Mouse (Mus musculus): ENCODE results near the gene Map3k11. TPM values are rescaled to one million over a fixed set of nuclear protein-coding genes. Genes with fewer than 3 reads are reported as not detected.
A peak's percentile ranks its signal among the peaks of the same experiment; 100 is the strongest.

Gene Map3k11
- polyA plus RNA-seq, 1 experiment from 2014 or later: 13.8 TPM

DNA sequence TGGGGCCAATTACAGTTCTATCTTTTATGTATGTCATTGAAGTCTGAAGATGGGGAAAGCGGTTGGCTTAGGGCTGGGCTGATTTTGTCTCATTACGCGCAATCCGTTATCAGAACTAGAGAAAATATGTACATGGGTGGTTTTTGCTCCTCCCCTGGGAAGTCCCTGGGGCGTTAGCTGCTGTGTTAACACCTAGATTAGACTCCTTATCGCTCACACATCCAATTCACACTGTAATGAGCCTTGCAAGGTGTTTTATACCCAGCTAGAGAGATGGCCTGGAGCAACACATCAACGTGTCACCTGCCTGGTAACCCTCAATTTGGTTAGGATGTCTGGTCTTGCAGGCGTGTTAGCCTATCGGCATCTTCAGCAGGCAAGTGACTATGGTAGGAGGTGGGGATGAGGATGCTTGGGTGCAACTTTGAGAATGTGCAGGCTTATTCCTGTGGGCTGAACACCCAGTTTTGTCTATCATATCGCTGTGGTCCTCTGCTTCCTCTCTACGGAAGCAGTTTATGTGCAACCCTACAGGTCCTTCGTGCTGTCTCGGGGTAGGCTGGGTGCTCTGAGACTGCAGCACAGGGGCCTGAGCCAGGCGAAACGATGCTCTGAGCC, 38.5 kb downstream of the Map3k11 start:
- Histone ChIP-seq H3K27me3 (no peaks in the 10 kb centered on the region), H3K4me3 (replicated peaks) (peak overlapping the region; percentile 99), H3K9ac (peak overlapping the region; percentile 100), H3K27ac (peak overlapping the region; percentile 99), H3K9me3 (replicated peaks) (no peaks in the 10 kb centered on the region), H3K36me3 (peaks cover 36% of the 10 kb centered on the region), H3K4me2 (peak overlapping the region; percentile 91), H3K4me1 (replicated peaks) (peaks cover 84% of the 10 kb centered on the region)
- ATAC-seq (ENCODE audit: low read depth): peak; percentile 62
- WGBS (ENCODE audit: insufficient replicate concordance): 12% methylated on average over 15 of the region's 15 CpGs
- peak; percentile 80 for DNase-seq

GRCm38 (mm10) chr19:5727701-5728100, 39.2 kb downstream of the Map3k11 start:
- peaks cover 29% of the 10 kb centered on the region for H3K36me3 ChIP-seq
- no peaks in the 10 kb centered on the region for H3K27me3 ChIP-seq
- peaks cover 80% of the 10 kb centered on the region for H3K4me1 ChIP-seq (replicated peaks)
- H3K4me2 ChIP-seq: peak overlapping the region; percentile 91
- peak overlapping the region; percentile 100 for H3K9ac ChIP-seq
- ATAC-seq (ENCODE audit: low read depth): no peak
- peak overlapping the region; percentile 99 for H3K27ac ChIP-seq
- no peaks in the 10 kb centered on the region for H3K9me3 ChIP-seq (replicated peaks)
- peak overlapping the region; percentile 99 for H3K4me3 ChIP-seq (replicated peaks)
- DNase-seq: peak; percentile 81
- 2% methylated on average over 14 of the region's 14 CpGs for WGBS (ENCODE audit: insufficient replicate concordance)

GRCm38 (mm10) chr19:5728631-5729443, 40.3 kb downstream of the Map3k11 start:
- ATAC-seq (ENCODE audit: low read depth) (no peak), DNase-seq (no peak)
- peaks cover 18% of the 10 kb centered on the region for H3K36me3 ChIP-seq
- H3K4me2 ChIP-seq: peak overlapping the region; percentile 91
- H3K27me3 ChIP-seq: peaks cover 3% of the 10 kb centered on the region
- peaks cover 69% of the 10 kb centered on the region for H3K4me1 ChIP-seq (replicated peaks)
- H3K9me3 ChIP-seq (replicated peaks): no peaks in the 10 kb centered on the region
- H3K4me3 ChIP-seq (replicated peaks): peak overlapping the region; percentile 99
- peak overlapping the region; percentile 99 for H3K27ac ChIP-seq
- WGBS (ENCODE audit: insufficient replicate concordance): 11% methylated on average over 37 of the region's 37 CpGs
- peak overlapping the region; percentile 100 for H3K9ac ChIP-seq

DNA sequence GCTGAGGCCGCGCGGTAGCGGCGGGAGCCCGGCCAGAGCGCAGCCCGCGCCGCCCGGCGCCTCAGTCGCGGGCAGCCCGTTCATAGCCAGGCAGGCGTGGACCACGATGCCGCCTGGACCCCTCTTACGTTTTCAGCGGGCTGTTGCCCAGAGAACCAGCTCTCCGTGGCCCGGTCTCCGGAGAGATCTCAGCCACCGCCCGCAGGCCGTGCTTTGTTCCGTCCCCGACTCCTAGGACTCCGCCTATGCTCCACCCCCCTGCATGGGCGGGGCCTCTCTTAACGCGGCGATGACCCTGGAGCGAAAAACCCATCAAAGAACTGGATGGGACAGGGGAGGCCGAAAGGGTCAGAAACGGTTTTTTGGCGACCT, 40.9 kb downstream of the Map3k11 start, which contains the start of gene Fam89b:
Fam89b (minus strand) TSS at position 210 of the 372 bp plus-strand sequence.
- peak; percentile 55 for ATAC-seq (ENCODE audit: low read depth)
- peak within 1 kb of the TSS; percentile 99 for H3K4me3 ChIP-seq (replicated peaks)
- peak; percentile 87 for DNase-seq
- H3K9ac ChIP-seq: peak within 1 kb of the TSS; percentile 100
- H3K27ac ChIP-seq: peak within 1 kb of the TSS; percentile 99
- peaks cover 63% of the 10 kb centered on the region for H3K4me1 ChIP-seq (replicated peaks)
- peak within 1 kb of the TSS; percentile 91 for H3K4me2 ChIP-seq
- peaks cover 7% of the 10 kb centered on the region for H3K27me3 ChIP-seq
- H3K9me3 ChIP-seq (replicated peaks): no peaks in the 10 kb centered on the region
- H3K36me3 ChIP-seq: peaks cover 12% of the 10 kb centered on the region
- under 1% methylated on average over 37 of the region's 37 CpGs for WGBS (ENCODE audit: insufficient replicate concordance)

DNA sequence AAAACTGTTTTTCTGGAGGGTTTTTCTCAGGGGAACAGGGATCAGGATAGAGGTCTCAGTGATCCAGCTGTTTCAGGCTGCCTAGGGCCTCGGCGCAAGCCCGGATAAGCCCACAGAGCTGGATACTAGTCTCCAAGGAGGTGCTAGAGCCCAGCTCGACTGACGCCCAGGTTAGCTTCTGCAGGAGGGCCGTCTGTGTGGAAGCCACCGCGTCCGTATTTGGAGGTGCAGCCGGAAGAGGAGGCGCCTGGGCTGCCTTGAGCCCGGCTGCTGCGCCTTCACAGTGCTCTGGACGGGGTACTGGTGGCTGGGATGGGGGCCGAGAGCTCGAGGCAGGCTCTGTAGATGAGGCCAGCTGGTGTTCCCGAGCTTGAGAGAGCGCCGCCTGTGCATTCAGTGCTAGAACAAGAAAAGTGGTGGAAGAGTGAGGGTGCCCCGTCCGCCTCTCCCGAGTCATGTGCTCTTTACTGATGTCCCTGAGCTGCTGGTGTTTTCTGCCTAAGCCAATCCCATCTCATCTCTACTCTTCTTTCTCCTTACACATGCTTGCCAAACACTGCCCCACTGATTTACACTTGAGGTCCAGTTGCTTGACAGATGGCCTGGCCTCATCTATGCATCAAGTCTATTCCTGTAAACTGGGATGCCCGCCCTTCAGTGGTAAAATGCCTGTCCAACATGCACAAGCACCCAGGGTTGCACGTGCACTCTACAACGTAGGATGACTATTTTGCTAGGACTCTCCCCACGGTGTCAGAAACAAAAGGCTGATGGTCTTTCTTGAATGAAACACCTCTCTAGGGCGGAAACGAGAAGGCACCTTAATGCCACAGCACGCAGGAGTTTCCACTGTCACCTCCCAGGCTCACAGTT, 42.0 kb downstream of the Map3k11 start:
- DNase-seq (no peak), ATAC-seq (ENCODE audit: low read depth) (no peak)
- peaks cover 18% of the 10 kb centered on the region for H3K27me3 ChIP-seq
- peak overlapping the region; percentile 100 for H3K9ac ChIP-seq
- 73% methylated on average over 29 of the region's 29 CpGs for WGBS (ENCODE audit: insufficient replicate concordance)
- peak overlapping the region; percentile 99 for H3K27ac ChIP-seq
- peaks cover 57% of the 10 kb centered on the region for H3K4me1 ChIP-seq (replicated peaks)
- peaks cover 12% of the 10 kb centered on the region for H3K36me3 ChIP-seq
- peak overlapping the region; percentile 91 for H3K4me2 ChIP-seq
- no peaks in the 10 kb centered on the region for H3K9me3 ChIP-seq (replicated peaks)
- peak overlapping the region; percentile 99 for H3K4me3 ChIP-seq (replicated peaks)

- Histone ChIP-seq H3K27ac (peak overlapping the region; percentile 71), H3K36me3 (peaks cover 12% of the 10 kb centered on the region), H3K4me1 (replicated peaks) (peaks cover 55% of the 10 kb centered on the region), H3K27me3 (peaks cover 25% of the 10 kb centered on the region), H3K4me2 (peak overlapping the region; percentile 91), H3K9ac (peak overlapping the region; percentile 100), H3K9me3 (replicated peaks) (no peaks in the 10 kb centered on the region), H3K4me3 (replicated peaks) (peak overlapping the region; percentile 99)
- 1% methylated on average over 47 of the region's 47 CpGs for WGBS (ENCODE audit: insufficient replicate concordance)
- peak; percentile 87 for DNase-seq
- peak; percentile 41 for ATAC-seq (ENCODE audit: low read depth)
These were observed 42.9 kb downstream of the Map3k11 start for GRCm38 (mm10) chr19:5731264-5731978.

DNA sequence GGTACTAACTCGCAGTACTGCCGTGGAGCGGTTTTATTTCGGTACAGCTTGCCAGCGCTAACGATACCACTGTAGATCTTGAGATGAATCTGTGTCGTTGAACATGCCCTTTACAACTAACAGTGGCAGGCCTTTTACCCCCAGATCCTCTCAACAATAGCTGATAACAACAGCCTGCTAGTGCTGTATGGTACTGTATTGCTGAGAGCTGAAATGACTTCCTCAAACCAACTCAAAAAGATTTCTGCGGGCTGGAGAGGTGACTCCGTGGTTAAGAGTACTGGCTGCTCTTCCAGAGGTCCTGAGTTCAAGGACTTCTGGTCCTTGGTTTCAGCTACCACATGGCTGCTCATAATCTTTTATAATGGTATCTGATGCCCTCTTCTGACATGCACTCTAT, 45.8 kb downstream of the Map3k11 start:
- 64% methylated on average over 9 of the region's 9 CpGs for WGBS (ENCODE audit: insufficient replicate concordance)
- Histone ChIP-seq H3K36me3 (peaks cover 7% of the 10 kb centered on the region), H3K9ac (no peak overlapping the region; the same call in 1 of the 2 replicates), H3K27ac (no peak overlapping the region), H3K4me1 (replicated peaks) (peaks cover 28% of the 10 kb centered on the region), H3K4me3 (replicated peaks) (no peak overlapping the region), H3K9me3 (replicated peaks) (no peaks in the 10 kb centered on the region), H3K4me2 (no peak overlapping the region), H3K27me3 (peaks cover 48% of the 10 kb centered on the region)
- DNase-seq (no peak), ATAC-seq (ENCODE audit: low read depth) (no peak)

GRCm38 (mm10) chr19:5739446-5739845, 50.9 kb downstream of the Map3k11 start:
- H3K4me3 ChIP-seq (replicated peaks): no peak overlapping the region
- peaks cover 92% of the 10 kb centered on the region for H3K27me3 ChIP-seq
- H3K36me3 ChIP-seq: no peaks in the 10 kb centered on the region
- ATAC-seq (ENCODE audit: low read depth) (no peak), DNase-seq (no peak)
- H3K27ac ChIP-seq: no peak overlapping the region
- no peak overlapping the region for H3K9ac ChIP-seq
- H3K4me1 ChIP-seq (replicated peaks): peaks cover 18% of the 10 kb centered on the region
- no peak overlapping the region for H3K4me2 ChIP-seq
- WGBS (ENCODE audit: insufficient replicate concordance): 54% methylated on average over 2 of the region's 2 CpGs
- H3K9me3 ChIP-seq (replicated peaks): no peaks in the 10 kb centered on the region

DNA sequence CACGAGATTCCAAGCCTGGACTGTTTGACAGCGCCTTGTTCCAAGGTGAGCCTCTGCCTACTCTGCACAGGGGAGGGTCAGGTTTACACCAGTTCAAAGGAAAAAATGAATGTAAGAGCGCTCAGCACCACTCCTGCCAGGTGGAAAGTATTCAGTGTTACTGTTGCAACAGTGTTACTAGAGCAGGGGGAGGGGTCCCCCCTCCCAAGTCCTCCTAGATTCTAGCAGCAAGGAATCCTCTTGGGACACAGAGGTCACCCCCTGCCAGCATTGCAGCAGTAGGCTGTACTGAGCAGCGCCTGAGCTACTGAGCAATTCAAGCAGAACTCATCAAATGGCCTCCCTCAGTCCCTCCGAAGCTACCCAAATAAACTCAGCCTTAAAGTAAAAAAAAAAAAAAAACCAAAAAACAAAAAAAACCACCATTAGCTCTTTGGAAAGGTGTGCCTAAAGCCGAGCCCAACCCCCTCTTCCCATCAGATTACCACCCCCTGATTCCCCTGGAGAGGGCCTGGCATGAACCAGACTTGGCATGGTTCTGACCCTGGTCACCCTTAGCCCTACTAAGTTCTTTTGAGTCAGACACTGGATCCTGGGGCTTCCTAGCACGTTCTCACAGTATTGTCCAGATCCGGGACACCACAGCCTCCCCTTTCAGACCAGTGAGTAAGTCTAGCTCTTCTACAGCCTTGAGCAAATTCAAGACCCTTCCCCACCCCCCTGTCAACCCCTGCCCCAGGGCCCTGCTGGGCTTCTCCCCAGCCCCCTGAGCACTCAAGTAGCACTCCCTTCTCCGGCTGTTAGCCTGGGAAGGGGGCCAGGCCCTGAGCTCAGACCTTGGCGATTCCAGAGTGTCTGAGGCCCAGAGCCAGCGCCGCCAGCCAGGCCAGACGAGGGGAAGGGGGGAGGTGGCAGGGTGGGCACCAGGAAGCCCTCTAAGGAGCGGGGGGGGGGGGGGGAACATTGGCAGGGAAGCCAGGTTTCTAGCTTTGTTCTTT, 52.1 kb downstream of the Map3k11 start, which contains the start of gene Ltbp3:
Ltbp3 (plus strand) TSS at position 585 of the 998 bp plus-strand sequence.
- Histone ChIP-seq H3K9ac (peak within 1 kb of the TSS; percentile 56; the same call in 1 of the 2 replicates), H3K9me3 (replicated peaks) (no peaks in the 10 kb centered on the region), H3K4me2 (peak within 1 kb of the TSS; percentile 73), H3K4me1 (replicated peaks) (peaks cover 23% of the 10 kb centered on the region), H3K27me3 (peaks cover 93% of the 10 kb centered on the region), H3K36me3 (no peaks in the 10 kb centered on the region), H3K27ac (no peak within 1 kb of the TSS), H3K4me3 (replicated peaks) (peak within 1 kb of the TSS; percentile 52)
- no peak for DNase-seq
- ATAC-seq (ENCODE audit: low read depth): no peak
- 45% methylated on average over 13 of the region's 14 CpGs for WGBS (ENCODE audit: insufficient replicate concordance)

All from liver, embryonic 13.5 days (tissue).